Mouse (Mus musculus) lung, embryonic 16.5 days (tissue): ENCODE measurements at regions not wholly inside any gene's neighbourhood (a gene's known extent, or its start where the extent isn't known, plus 50 kb on each side); places are given as distances from the start of the nearest gene placed in this dataset.

Experiments used
- ATAC-seq: fragments of 200-750 bp; cut with Nextera tagmentation; 2 replicates; pipeline ENCODE4 v1.8.0; 2017; ENCODE audit warnings: low read depth, mild to moderate bottlenecking, moderate library complexity
- H3K27ac ChIP-seq: fragments of 300-500 bp; sonication (generic); 2 replicates; pipeline ENCODE4 v1.5.1; 2014; ENCODE audit warnings: mild to moderate bottlenecking, control low read depth, low read length
- H3K27me3 ChIP-seq: fragments of 300-500 bp; sonication (generic); 2 replicates; pipeline ENCODE4 v1.6.1; 2014; ENCODE audit warnings: low read depth, low read length, mixed read lengths; ENCODE audit not compliant: control insufficient read depth, insufficient read depth
- H3K36me3 ChIP-seq: fragments of 300-500 bp; sonication (generic); 2 replicates; pipeline ENCODE4 v1.6.1; 2014; ENCODE audit warnings: low read length; ENCODE audit not compliant: control insufficient read depth, insufficient read depth
- H3K4me1 ChIP-seq: fragments of 300-500 bp; sonication (generic); replicated peaks from 2 replicates; pipeline ENCODE4 v1.6.1; 2014; ENCODE audit warnings: low read length, mixed read lengths; ENCODE audit not compliant: control insufficient read depth, insufficient read depth
- H3K4me2 ChIP-seq: fragments of 300-500 bp; sonication (generic); 2 replicates; pipeline ENCODE4 v1.6.1; 2014; ENCODE audit warnings: low read depth, low read length, control low read depth
- H3K4me3 ChIP-seq: fragments of 300-500 bp; sonication (generic); 2 replicates; pipeline ENCODE4 v1.5.1; 2014; ENCODE audit warnings: mild to moderate bottlenecking, low read length, control low read depth
- H3K9ac ChIP-seq: fragments of 300-500 bp; sonication (generic); 2 replicates; pipeline ENCODE4 v1.6.1; 2014; ENCODE audit warnings: low read length, control low read depth
- H3K9me3 ChIP-seq: fragments of 300-500 bp; sonication (generic); 2 replicates; pipeline ENCODE4 v1.6.1; 2016; ENCODE audit warnings: low read length; ENCODE audit not compliant: control insufficient read depth
- WGBS: fragments of 180-500 bp; shearing (Covaris S2); extraction: QIAGEN DNeasy Blood & Tissue Kit; methylation state at CpG from one replicate; pipeline ENCODE4 v1.1.7; 2014; 5-methylcytosine and 5-hydroxymethylcytosine counted together

GRCm38 (mm10) chr12:118640925-118641324 lies 205.2 kb upstream of the Sp8 start:
- Histone ChIP-seq H3K4me2 (no peak overlapping the region), H3K9ac (no peak overlapping the region), H3K27me3 (no peaks in the 10 kb centered on the region), H3K9me3 (no peaks in the 10 kb centered on the region), H3K4me1 (no peaks in the 10 kb centered on the region), H3K36me3 (no peaks in the 10 kb centered on the region), H3K4me3 (no peak overlapping the region), H3K27ac (no peak overlapping the region)
- 59% methylated on average over 3 of the region's 3 CpGs for WGBS
- ATAC-seq: no peak

DNA sequence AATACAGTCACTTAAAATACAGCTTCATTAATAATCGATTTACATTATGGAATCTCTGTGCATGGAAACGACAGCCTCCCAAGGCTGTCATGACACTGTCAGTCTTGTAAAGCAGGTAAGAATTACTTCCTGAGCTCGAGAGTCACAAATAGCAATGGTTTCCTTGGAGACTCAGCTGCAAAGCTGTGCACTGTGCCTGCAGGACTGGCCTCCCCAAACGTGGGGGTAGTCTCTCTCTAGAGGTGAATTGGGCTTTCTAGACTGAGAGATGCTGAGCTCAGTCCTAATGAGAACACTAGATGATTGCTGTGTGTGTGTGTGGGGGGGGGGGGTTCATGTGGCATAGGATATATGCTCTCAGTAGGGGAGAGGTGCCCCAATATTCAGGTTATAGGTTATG lies 208.9 kb upstream of the Sp8 start:
- no peak for ATAC-seq
- Histone ChIP-seq H3K4me1 (no peaks in the 10 kb centered on the region), H3K9me3 (peaks cover 2% of the 10 kb centered on the region; the same call in 1 of the 2 replicates), H3K36me3 (no peaks in the 10 kb centered on the region), H3K27ac (no peak overlapping the region), H3K4me3 (no peak overlapping the region), H3K4me2 (no peak overlapping the region), H3K9ac (no peak overlapping the region), H3K27me3 (no peaks in the 10 kb centered on the region)
- 48% methylated on average over 4 of the region's 4 CpGs for WGBS

GRCm38 (mm10) chr12:118635456-118635855 lies 210.7 kb upstream of the Sp8 start:
- Histone ChIP-seq H3K36me3 (no peaks in the 10 kb centered on the region), H3K4me1 (no peaks in the 10 kb centered on the region), H3K4me2 (no peak overlapping the region), H3K4me3 (no peak overlapping the region), H3K27me3 (no peaks in the 10 kb centered on the region), H3K9ac (no peak overlapping the region), H3K27ac (no peak overlapping the region), H3K9me3 (peaks cover 2% of the 10 kb centered on the region; the same call in 1 of the 2 replicates)
- WGBS: 63% methylated on average over 1 of the region's 1 CpGs
- no peak for ATAC-seq

DNA sequence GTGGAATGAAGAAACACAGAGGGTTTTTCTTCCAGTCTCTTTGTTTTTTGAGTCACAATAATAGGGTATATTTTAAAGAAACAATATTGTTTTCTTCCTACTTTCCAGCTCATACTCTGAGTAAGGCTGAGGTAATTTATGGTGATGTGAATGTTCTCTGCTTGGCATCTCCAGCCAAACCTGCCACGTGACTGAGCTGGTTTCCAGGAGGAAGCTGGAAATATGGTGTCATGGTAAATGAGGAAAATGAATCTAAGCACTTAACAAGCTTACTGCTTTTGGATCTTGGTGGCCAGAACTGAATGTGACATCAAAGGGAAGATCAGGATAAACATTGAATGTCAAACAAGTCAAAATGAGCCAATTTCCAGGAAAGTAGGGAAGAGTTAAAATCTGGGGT lies 215.8 kb upstream of the Sp8 start:
- H3K9ac ChIP-seq: no peak overlapping the region
- 28% methylated on average over 1 of the region's 1 CpGs for WGBS
- H3K4me3 ChIP-seq: no peak overlapping the region
- ATAC-seq: no peak
- no peaks in the 10 kb centered on the region for H3K36me3 ChIP-seq
- H3K9me3 ChIP-seq: peaks cover 2% of the 10 kb centered on the region; the same call in 1 of the 2 replicates
- H3K27me3 ChIP-seq: no peaks in the 10 kb centered on the region
- no peaks in the 10 kb centered on the region for H3K4me1 ChIP-seq
- H3K4me2 ChIP-seq: no peak overlapping the region
- H3K27ac ChIP-seq: no peak overlapping the region

DNA sequence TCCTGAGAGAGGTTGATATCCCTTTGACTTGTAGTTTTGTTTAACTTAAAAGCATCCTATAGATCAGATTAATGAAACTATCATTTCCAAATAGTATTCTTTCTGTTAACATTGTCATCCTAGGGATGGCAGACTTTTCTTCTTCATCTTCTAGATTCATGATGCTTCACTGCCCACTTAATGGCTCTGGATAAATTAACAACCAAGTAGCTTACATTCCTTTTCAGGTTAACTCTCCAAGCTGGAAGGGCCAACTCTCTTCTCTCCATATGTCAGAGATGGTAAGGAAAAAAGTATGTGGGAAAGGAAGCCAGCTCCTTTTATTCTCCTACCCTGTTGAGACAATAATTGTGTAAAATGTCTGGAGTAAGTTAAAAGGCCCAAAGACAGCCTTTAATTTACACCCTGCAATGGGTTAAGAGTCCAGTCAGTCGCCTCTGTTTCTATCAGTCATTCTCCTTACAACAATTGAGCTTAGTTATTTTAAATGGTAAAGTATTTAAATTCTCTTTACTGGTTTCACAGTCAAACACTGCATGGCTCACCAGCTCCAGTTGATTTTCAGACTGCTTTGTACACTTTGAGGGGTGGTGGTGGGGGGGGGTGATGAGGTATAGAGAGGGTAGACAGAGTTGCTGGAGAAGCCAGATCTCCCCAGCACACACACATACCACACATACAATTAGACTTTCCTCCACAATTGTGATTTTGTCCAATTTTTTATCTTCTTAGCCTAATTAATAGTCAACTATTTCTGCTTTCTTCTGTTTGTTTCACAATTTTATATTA lies 224.2 kb upstream of the Sp8 start:
- no peak overlapping the region for H3K9ac ChIP-seq
- WGBS: 88% methylated on average over 1 of the region's 1 CpGs
- H3K4me2 ChIP-seq: no peak overlapping the region
- no peak overlapping the region for H3K4me3 ChIP-seq
- no peaks in the 10 kb centered on the region for H3K9me3 ChIP-seq
- ATAC-seq: no peak
- no peaks in the 10 kb centered on the region for H3K36me3 ChIP-seq
- no peak overlapping the region for H3K27ac ChIP-seq
- H3K4me1 ChIP-seq: peaks cover 3% of the 10 kb centered on the region; the same call in 1 of the 2 replicates
- no peaks in the 10 kb centered on the region for H3K27me3 ChIP-seq

DNA sequence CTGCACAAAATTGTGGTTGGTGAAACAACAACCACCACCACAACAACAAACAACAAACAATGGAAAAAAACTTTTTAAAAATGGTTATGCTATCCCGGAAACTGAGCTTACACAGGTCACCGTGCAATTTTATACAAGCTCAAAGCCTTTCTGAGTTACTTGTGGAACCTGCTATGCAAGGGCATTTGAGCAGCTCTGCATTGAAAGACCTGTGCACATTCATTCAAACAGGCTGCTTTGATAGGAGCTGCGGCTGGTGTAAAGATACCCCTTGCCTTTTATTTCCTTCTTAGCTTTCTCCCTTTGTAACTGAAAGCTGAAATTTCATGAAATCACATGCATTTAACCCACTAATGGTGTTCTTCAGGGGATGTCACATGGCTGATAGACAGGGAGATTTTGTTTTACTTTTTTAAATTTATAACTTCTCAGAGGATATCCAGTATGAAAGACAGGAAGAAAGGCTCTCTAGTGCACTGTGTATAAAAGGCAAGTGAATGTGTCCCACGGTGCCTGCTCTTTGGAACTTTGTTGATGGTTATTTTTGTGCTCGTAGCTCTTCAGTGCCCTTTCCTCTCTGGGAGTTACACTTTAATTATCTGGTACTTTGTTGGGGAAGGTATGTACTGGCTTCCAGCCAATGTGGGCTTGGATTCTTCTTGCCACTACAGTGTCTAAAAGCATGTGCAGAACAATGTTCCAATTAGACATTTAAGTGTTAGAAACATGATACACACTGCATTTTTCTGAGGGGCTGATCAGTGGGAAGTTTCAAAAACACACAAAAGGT lies 225.1 kb upstream of the Sp8 start:
- H3K9ac ChIP-seq: no peak overlapping the region
- H3K4me2 ChIP-seq: no peak overlapping the region
- no peaks in the 10 kb centered on the region for H3K36me3 ChIP-seq
- H3K4me1 ChIP-seq: peaks cover 3% of the 10 kb centered on the region; the same call in 1 of the 2 replicates
- no peak overlapping the region for H3K4me3 ChIP-seq
- no peaks in the 10 kb centered on the region for H3K27me3 ChIP-seq
- H3K9me3 ChIP-seq: no peaks in the 10 kb centered on the region
- H3K27ac ChIP-seq: no peak overlapping the region
- no peak for ATAC-seq
- 28% methylated on average over 5 of the region's 5 CpGs for WGBS

DNA sequence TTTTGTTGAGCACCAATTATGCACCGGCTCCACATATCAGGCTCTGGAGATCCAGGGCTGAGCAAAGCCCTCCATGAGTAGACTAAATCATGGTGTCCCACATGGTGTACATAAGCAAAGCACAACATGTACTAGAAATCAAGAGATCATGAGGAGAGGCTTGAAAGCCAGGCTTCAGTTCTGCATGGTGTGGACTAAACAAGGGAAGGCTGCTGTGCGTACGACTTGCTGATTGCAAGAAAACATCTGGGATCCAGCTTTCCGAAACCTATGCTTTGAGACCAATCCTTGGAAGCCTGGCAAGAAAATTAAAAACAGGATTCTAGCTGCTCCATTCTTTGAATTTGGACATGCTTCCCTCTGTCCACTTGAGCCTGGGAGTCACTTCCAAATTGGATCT lies 249.1 kb upstream of the Sp8 start:
- Histone ChIP-seq H3K4me3 (no peak overlapping the region), H3K9ac (no peak overlapping the region), H3K27ac (peak overlapping the region; percentile 32; the same call in 1 of the 2 replicates), H3K4me1 (0 out of 2 replicates have a peak, but pooled peaks cover 3% of the 10 kb centered on the region), H3K4me2 (no peak overlapping the region), H3K36me3 (no peaks in the 10 kb centered on the region), H3K9me3 (no peaks in the 10 kb centered on the region), H3K27me3 (no peaks in the 10 kb centered on the region)
- 42% methylated on average over 4 of the region's 4 CpGs for WGBS
- peak; percentile 97 for ATAC-seq

DNA sequence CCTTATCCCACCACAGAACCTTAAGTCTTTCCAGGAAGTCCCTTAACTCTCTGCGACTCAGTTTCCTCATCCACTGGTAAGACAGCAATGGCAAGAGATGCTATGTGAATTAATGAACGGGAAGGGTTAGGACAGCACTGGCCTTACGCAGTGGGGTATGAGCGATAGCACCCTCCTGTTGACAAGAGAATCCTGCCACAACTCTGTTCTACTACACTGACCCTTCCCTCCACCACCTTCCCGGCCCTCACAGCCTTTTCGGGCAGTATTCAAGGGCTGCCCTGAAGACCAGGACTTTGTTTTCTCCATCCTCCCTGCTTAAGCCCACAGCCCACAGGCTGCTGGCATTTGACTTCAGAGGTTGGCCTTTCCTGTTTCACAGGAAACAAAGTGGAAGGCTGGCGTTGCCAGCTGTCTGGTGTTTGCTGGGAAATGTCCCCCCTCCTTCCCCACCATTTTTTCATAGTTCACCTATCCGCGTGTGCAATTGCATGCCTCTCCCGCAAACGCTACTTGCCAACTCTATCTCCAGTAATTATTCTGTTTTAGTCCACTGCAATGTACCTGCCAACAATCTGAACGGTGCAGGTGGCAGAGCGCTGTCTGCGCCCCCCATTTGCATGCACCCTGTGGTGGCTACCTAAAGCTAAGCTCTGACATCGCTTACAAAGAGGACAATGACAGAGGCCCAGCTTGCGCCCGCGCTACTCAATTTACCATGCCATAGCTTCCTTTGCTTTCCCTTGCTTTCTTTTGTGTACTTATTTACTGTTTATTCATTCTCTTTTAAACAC lies 251.2 kb upstream of the Sp8 start:
- H3K4me3 ChIP-seq: no peak overlapping the region
- no peaks in the 10 kb centered on the region for H3K36me3 ChIP-seq
- no peak overlapping the region for H3K9ac ChIP-seq
- no peak for ATAC-seq
- no peaks in the 10 kb centered on the region for H3K9me3 ChIP-seq
- H3K4me2 ChIP-seq: no peak overlapping the region
- H3K27me3 ChIP-seq: no peaks in the 10 kb centered on the region
- no peak overlapping the region for H3K27ac ChIP-seq
- WGBS: 49% methylated on average over 18 of the region's 18 CpGs
- 0 out of 2 replicates have a peak, but pooled peaks cover 3% of the 10 kb centered on the region for H3K4me1 ChIP-seq
